Mouse (Mus musculus) heart, adult 18-20 months (tissue): ENCODE data around the gene Arl9. TPM values are rescaled to one million over a fixed set of nuclear protein-coding genes. Genes with fewer than 3 reads are reported as not detected.
"Not testable (repeated sequence)": the region's sequence is repeated elsewhere in the genome, so short reads cannot be mapped to it uniquely, and the experiment has no call there.

ENCODE experiments used
- DNase-seq, 2 experiments: peaks; one replicate each; pipeline ENCODE4 v3.0.0; 2021 to 2022; ENCODE audit warnings: mixed read lengths in 1 of 2
- long read RNA-seq, 2 experiments: library from polyadenylated mRNA; stranded (forward); transcript quantifications; one replicate each; pipeline ENCODE4 v2.0.0; 2021
- total RNA-seq, 2 experiments: library from RNA; stranded (reverse); gene quantifications; 2 replicates each; pipeline ENCODE4 v1.2.3; 2021

Arl9 gene
- not detected for total RNA-seq
- long read RNA-seq, experiment 1: 0 reads
- long read RNA-seq, experiment 2: 0 reads

GRCm38 (mm10) chr5:77004051-77004821 lies at the start of gene Arl9:
Gene Arl9, plus strand, starts transcription at chr5:77004055.
- no peak for DNase-seq

- DNase-seq: no peak
These were observed 49.5 kb upstream of the Arl9 start for GRCm38 (mm10) chr5:76954271-76954900.

- DNase-seq: no peak
These were observed 48.4 kb upstream of the Arl9 start for GRCm38 (mm10) chr5:76955474-76955873.

- DNase-seq: no peak
These were observed 45.9 kb upstream of the Arl9 start for GRCm38 (mm10) chr5:76957954-76958353.

GRCm38 (mm10) chr5:76959587-76959986 lies 44.3 kb upstream of the Arl9 start:
- no peak for DNase-seq

GRCm38 (mm10) chr5:76962545-76962944 lies 41.3 kb upstream of the Arl9 start:
- no peak for DNase-seq

GRCm38 (mm10) chr5:76964651-76965050 lies 39.2 kb upstream of the Arl9 start:
- DNase-seq: no peak

- no peak for DNase-seq
These were observed 34.6 kb upstream of the Arl9 start for GRCm38 (mm10) chr5:76969250-76969649.

- DNase-seq: not testable (repeated sequence)
These were observed 32.7 kb upstream of the Arl9 start for GRCm38 (mm10) chr5:76971115-76971514.

- no peak for DNase-seq
These were observed 30.4 kb upstream of the Arl9 start for GRCm38 (mm10) chr5:76973488-76973887.

GRCm38 (mm10) chr5:76974207-76974553 lies 29.7 kb upstream of the Arl9 start:
- no peak for DNase-seq

- peak; percentile 87 to 88 for DNase-seq
These were observed 29.1 kb upstream of the Arl9 start, which contains the start of gene Srp72 for GRCm38 (mm10) chr5:76974554-76975285. Gene Srp72, plus strand, starts transcription at chr5:76974683.

GRCm38 (mm10) chr5:76975736-76976135 lies 28.1 kb upstream of the Arl9 start:
- DNase-seq: no peak

- no peak for DNase-seq
These were observed 19.8 kb upstream of the Arl9 start for GRCm38 (mm10) chr5:76984015-76984414.

GRCm38 (mm10) chr5:76990789-76991188 lies 13.1 kb upstream of the Arl9 start:
- DNase-seq: no peak

- no peak for DNase-seq
These were observed 10.6 kb upstream of the Arl9 start for GRCm38 (mm10) chr5:76993174-76993814.

- DNase-seq: no peak
These were observed 5.4 kb upstream of the Arl9 start for GRCm38 (mm10) chr5:76998416-76998815.

GRCm38 (mm10) chr5:77001192-77001591 lies 2.7 kb upstream of the Arl9 start:
- DNase-seq: no peak

- DNase-seq: no peak
These were observed 6.5 kb downstream of the Arl9 start for GRCm38 (mm10) chr5:77010352-77010751.

GRCm38 (mm10) chr5:77011082-77011481 lies 7.2 kb downstream of the Arl9 start:
- no peak for DNase-seq

GRCm38 (mm10) chr5:77013171-77013570 lies 9.3 kb downstream of the Arl9 start:
- DNase-seq: peak in 1 of 2 experiments; percentile 10
